Mouse (Mus musculus): ENCODE measurements around the gene Hhat.

- TF ChIP-seq CTCF (IDR thresholded peaks at IDR 0.05; ENCODE audit: low read depth, low read length) = no peak
- TF ChIP-seq EP300 (IDR thresholded peaks at IDR 0.05; ENCODE audit: insufficient read depth, low read depth, low read length) = no peak
- no peak for TF ChIP-seq POLR2A (IDR thresholded peaks at IDR 0.05; ENCODE audit: insufficient read depth, low read length)
Measured at GRCm38 (mm10) chr1:192744880-192745239, 26.2 kb downstream of the Hhat start.

Data from ES-Bruce4 (cell line).